ENCODE assay signal across 10 mouse cellular contexts in the genomic region with DNA sequence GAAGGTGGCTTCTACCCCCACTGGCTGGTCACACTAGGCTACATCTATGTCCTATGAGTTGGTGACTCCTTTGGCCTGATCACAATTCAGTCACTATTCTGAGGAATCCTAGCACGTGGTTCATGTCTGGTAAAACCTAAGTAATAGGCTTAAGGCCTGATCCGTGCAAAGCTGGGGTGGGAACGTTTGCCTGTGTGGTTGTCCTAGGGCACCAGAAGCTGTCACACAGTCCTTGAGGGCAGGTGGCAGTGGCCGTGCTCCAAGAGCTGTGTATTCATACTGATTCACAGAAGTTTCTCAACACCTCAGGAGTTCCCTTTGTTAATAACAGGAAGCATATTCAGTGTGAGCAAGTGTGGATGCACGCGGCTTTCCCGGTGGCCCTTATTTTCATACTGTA. TPM values are rescaled to one million over a fixed set of nuclear protein-coding genes. Genes with fewer than 3 reads are reported as not detected.
DNase-seq lines count a peak whose midpoint lies in the region; ATAC-seq and TF ChIP-seq lines count a peak whose summit lies in the region.
"Had no signal": no experiment of that assay in that cellular context is flagged by ENCODE, and none has a peak within 500 bp of the region (broad histone marks: within the 10 kb centered on the region; RNA-seq: fewer than 3 reads in every experiment).

No protein-coding gene starts in this region.

- no peaks in the 10 kb centered on the region for H3K27me3 ChIP-seq in heart, embryonic 16.5 days (ENCODE audit: control insufficient read depth, insufficient read depth, low read length)

- no peak overlapping the region for H3K27ac ChIP-seq in left cerebral cortex, adult 2 months
- no peak overlapping the region for H3K27ac ChIP-seq in heart, embryonic 16.5 days (ENCODE audit: low read length)
- H3K27ac ChIP-seq in olfactory bulb, adult 2 months (ENCODE audit: insufficient read depth, low read depth, low read length) = peak overlapping the region; percentile 16; the same call in 1 of the 2 replicates

- H3K4me2 ChIP-seq in heart, embryonic 16.5 days (ENCODE audit: low read depth, low read length) = peak overlapping the region; percentile 88

- WGBS in heart, embryonic 16.5 days = 62% methylated on average over 7 of the region's 7 CpGs
- WGBS in olfactory bulb, adult 2 months = 27% methylated on average over 7 of the region's 7 CpGs

- peak; percentile 78 for DNase-seq in adrenal gland, adult 2 months
- DNase-seq in adrenal gland, postnatal 4 days (ENCODE audit: low spot score in 2 of 2) = no peak
- no peak for DNase-seq in left cerebral cortex, adult 2 months (ENCODE audit: extremely low spot score in 1 of 2, low spot score in 2 of 2)
- no peak for DNase-seq in left cerebral cortex, adult 8-10 months (ENCODE audit: low spot score in 2 of 2)
- DNase-seq in kidney, postnatal 10 days = no peak
- DNase-seq in thymus, postnatal 4 days = no peak
- DNase-seq: kidney, postnatal 36 days; thymus, adult 2 months had no signal

- intact Hi-C loops in left cerebral cortex, adult 2 months (cut with DNase I) = no loop called here

- H3K4me1 ChIP-seq in heart, embryonic 16.5 days (ENCODE audit: control insufficient read depth, insufficient read depth, low read length) = peaks cover 76% of the 10 kb centered on the region
- H3K4me1 ChIP-seq in olfactory bulb, adult 2 months (ENCODE audit: control insufficient read depth, insufficient read depth, low read length) = peaks cover 30% of the 10 kb centered on the region

- peak overlapping the region; percentile 14 for H3K4me3 ChIP-seq in left cerebral cortex, adult 2 months
- peak overlapping the region; percentile 83 for H3K4me3 ChIP-seq in heart, embryonic 16.5 days (ENCODE audit: low read length)
- peak overlapping the region; percentile 33 for H3K4me3 ChIP-seq in olfactory bulb, adult 2 months (ENCODE audit: insufficient read depth, low read depth, low read length)

- peak overlapping the region; percentile 31; the same call in 1 of the 2 replicates for H3K9ac ChIP-seq in heart, embryonic 16.5 days (ENCODE audit: low read length)

- H3K9me3 ChIP-seq in heart, embryonic 16.5 days (replicated peaks; ENCODE audit: control insufficient read depth, low read length) = no peaks in the 10 kb centered on the region

- no peak for TF ChIP-seq CTCF in left cerebral cortex, adult 2 months (IDR thresholded peaks at IDR 0.05)
- TF ChIP-seq CTCF in olfactory bulb, adult 2 months (IDR thresholded peaks at IDR 0.05; ENCODE audit: insufficient read depth, low read depth, low read length) = no peak

- H3K36me3 ChIP-seq in heart, embryonic 16.5 days (ENCODE audit: control insufficient read depth, insufficient read depth) = no peaks in the 10 kb centered on the region

- TF ChIP-seq POLR2A in olfactory bulb, adult 2 months (IDR thresholded peaks at IDR 0.05; ENCODE audit: insufficient read depth, low read depth, low read length) = no peak

- ATAC-seq in heart, embryonic 16.5 days (replicated peaks; ENCODE audit: extremely low read depth, insufficient read depth, low FRiP score) = no peak

RNA-seq across cellular contexts. Expression of gene Eepd1, which starts 4.1 kb away (rescaled TPM):
- 10 to 100 TPM; 28.4 to 32.8 TPM for total RNA-seq in adrenal gland, adult 2 months (2021)
- polyA plus RNA-seq in adrenal gland, adult 2 months (2012; rRNA removed) = 26.1 and 36.0 TPM in 2 replicates
- 10 to 100 TPM; 41.6 to 49.1 TPM for total RNA-seq in adrenal gland, postnatal 4 days (2021)
- total RNA-seq in left cerebral cortex, adult 2 months (2021) = 10 to 100 TPM; 20.2 to 22.9 TPM
- total RNA-seq in left cerebral cortex, adult 8-10 months (2022) = 10 to 100 TPM; 23.0 to 26.1 (median 24.0) TPM
- polyA plus RNA-seq in heart, embryonic 16.5 days (2015; fragmentation: Nextera tagmentation; extraction: Ambion mirVana) = 19.1 and 22.9 TPM in 2 replicates
- polyA plus RNA-seq in olfactory bulb, adult 2 months (2012; ENCODE audit: insufficient read depth, insufficient read length, low replicate concordance, missing spikeins) = not detected in 2 replicates

Comparison
In these comparisons a context has a peak if more than half of its experiments do, and no peak if none do; other contexts are left out.
1. H3K4me3 ChIP-seq: peak in every context shown above with its lines; median percentile 83 in heart, embryonic 16.5 days; 33 in olfactory bulb, adult 2 months; 14 in left cerebral cortex, adult 2 months.